Mouse (Mus musculus) testis, adult 2 months (tissue): Measurements from ENCODE around the gene Clic4.

Source experiments
- CTCF ChIP-seq: fragments of 200-500 bp; IDR thresholded peaks from 2 replicates; pipeline ENCODE4 v1.5.1; 2012; ENCODE audit warnings: low read depth, mild to moderate bottlenecking, inconsistent platforms, low read length, moderate library complexity; ENCODE audit not compliant: control insufficient read depth, insufficient read depth, insufficient replicate concordance
- POLR2A ChIP-seq: fragments of 200-500 bp; IDR thresholded peaks from 2 replicates; pipeline ENCODE4 v1.6.1; 2012; ENCODE audit warnings: low read depth, mild to moderate bottlenecking, inconsistent platforms, low read length, moderate library complexity; ENCODE audit not compliant: control insufficient read depth

GRCm38 (mm10) chr4:135309726-135310125 lies 37.1 kb upstream of the Clic4 start:
- TF ChIP-seq CTCF: no peak
- no peak for TF ChIP-seq POLR2A
